Mouse (Mus musculus): ENCODE data around the gene Olfr1426. TPM values are rescaled to one million over a fixed set of nuclear protein-coding genes. Genes with fewer than 3 reads are reported as not detected.

The Olfr1426 gene
- total and polyA plus RNA-seq, 3 experiments, result not detected

- WGBS, result 40% methylated on average over 2 of the region's 2 CpGs
- Histone ChIP-seq H3K27ac (no peak within 1 kb of the TSS), H3K4me3 (no peak within 1 kb of the TSS), H3K79me2 (replicated peaks; ENCODE audit: control insufficient read depth, insufficient read depth, low read length) (no peaks in the 10 kb centered on the region), H3K4me1 (ENCODE audit: control insufficient read depth, insufficient read depth, low read length) (no peaks in the 10 kb centered on the region), H3K36me3 (ENCODE audit: control insufficient read depth, insufficient read depth, low read length) (no peaks in the 10 kb centered on the region), H3K27me3 (ENCODE audit: control insufficient read depth, insufficient read depth, low read length) (no peaks in the 10 kb centered on the region), H3K9ac (ENCODE audit: low read depth, low read length) (no peak within 1 kb of the TSS)
- intact Hi-C loops (cut with DNase I), result no loop called here
- no peak for DNase-seq
- TF ChIP-seq CTCF (IDR thresholded peaks at IDR 0.05), result no peak
- TF ChIP-seq POLR2A (IDR thresholded peaks at IDR 0.05; ENCODE audit: insufficient read depth, low read depth, low read length), result no peak
- TF ChIP-seq EP300 (IDR thresholded peaks at IDR 0.05; ENCODE audit: insufficient read depth, low read depth, low read length), result no peak
Measured at GRCm38 (mm10) chr19:12041217-12041616, 50.6 kb downstream of the Olfr1426 start, which contains the start of gene Olfr1423. Gene Olfr1423 (minus strand): TSS chr19:12041317.

- no peak overlapping the region for H3K27ac ChIP-seq
- no peaks in the 10 kb centered on the region for H3K27me3 ChIP-seq (ENCODE audit: control insufficient read depth, insufficient read depth, low read length)
- H3K4me3 ChIP-seq, result no peak overlapping the region
- no peaks in the 10 kb centered on the region for H3K79me2 ChIP-seq (replicated peaks; ENCODE audit: control insufficient read depth, insufficient read depth, low read length)
- H3K36me3 ChIP-seq (ENCODE audit: control insufficient read depth, insufficient read depth, low read length), result no peaks in the 10 kb centered on the region
- intact Hi-C loops (cut with DNase I), result no loop called here
- DNase-seq, result no peak
- H3K9ac ChIP-seq (ENCODE audit: low read depth, low read length), result no peak overlapping the region
- no peaks in the 10 kb centered on the region for H3K4me1 ChIP-seq (ENCODE audit: control insufficient read depth, insufficient read depth, low read length)
- no peak for TF ChIP-seq CTCF (IDR thresholded peaks at IDR 0.05)
Measured at GRCm38 (mm10) chr19:12037727-12038126, 54.1 kb downstream of the Olfr1426 start.

Other genes with a start within 250 kb of the Olfr1426 start
- gene Olfr1418, start 230.9 kb downstream of the Olfr1426 start, total RNA-seq (2021), result not detected
- not detected in 2 replicates for gene Olfr1418, start 230.9 kb downstream of the Olfr1426 start, polyA plus RNA-seq (2012; rRNA removed)
- not detected for gene Olfr1419, start 216.9 kb downstream of the Olfr1426 start, total RNA-seq (2021)
- not detected in 2 replicates for gene Olfr1419, start 216.9 kb downstream of the Olfr1426 start, polyA plus RNA-seq (2012; rRNA removed)
- gene Olfr1420, start 205.4 kb downstream of the Olfr1426 start, total RNA-seq (2021), result not detected
- gene Olfr1420, start 205.4 kb downstream of the Olfr1426 start, polyA plus RNA-seq (2012; rRNA removed), result not detected in 2 replicates
- 10 to 100 TPM; 28.6 to 32.7 TPM for gene Patl1, start 179.6 kb downstream of the Olfr1426 start, total RNA-seq (2021)
- gene Patl1, start 179.6 kb downstream of the Olfr1426 start, polyA plus RNA-seq (2012; rRNA removed), result 19.3 and 23.2 TPM in 2 replicates
- 10 to 100 TPM; 81.7 to 95.1 TPM for gene Osbp, start 126.1 kb downstream of the Olfr1426 start, total RNA-seq (2021)
- 33.8 and 57.2 TPM in 2 replicates for gene Osbp, start 126.1 kb downstream of the Olfr1426 start, polyA plus RNA-seq (2012; rRNA removed)
- gene Olfr1423, start 50.7 kb downstream of the Olfr1426 start, total RNA-seq (2021), result not detected
- gene Olfr1423, start 50.7 kb downstream of the Olfr1426 start, polyA plus RNA-seq (2012; rRNA removed), result not detected in 2 replicates
- gene Olfr1424, start 29.3 kb downstream of the Olfr1426 start, total RNA-seq (2021), result not detected
- gene Olfr1424, start 29.3 kb downstream of the Olfr1426 start, polyA plus RNA-seq (2012; rRNA removed), result not detected in 2 replicates
- not detected for gene Olfr1425, start 14.3 kb downstream of the Olfr1426 start, total RNA-seq (2021)
- not detected in 2 replicates for gene Olfr1425, start 14.3 kb downstream of the Olfr1426 start, polyA plus RNA-seq (2012; rRNA removed)
- not detected for gene Olfr1427, start 11.3 kb upstream of the Olfr1426 start, total RNA-seq (2021)
- not detected in 2 replicates for gene Olfr1427, start 11.3 kb upstream of the Olfr1426 start, polyA plus RNA-seq (2012; rRNA removed)
- not detected for gene Olfr1428, start 23.9 kb upstream of the Olfr1426 start, total RNA-seq (2021)
- gene Olfr1428, start 23.9 kb upstream of the Olfr1426 start, polyA plus RNA-seq (2012; rRNA removed), result not detected in 2 replicates
- not detected for gene Olfr76, start 31.2 kb upstream of the Olfr1426 start, total RNA-seq (2021)
- not detected in 2 replicates for gene Olfr76, start 31.2 kb upstream of the Olfr1426 start, polyA plus RNA-seq (2012; rRNA removed)
- not detected for gene Olfr1555-ps1, start 78.1 kb upstream of the Olfr1426 start, total RNA-seq (2021)
- gene Olfr1555-ps1, start 78.1 kb upstream of the Olfr1426 start, polyA plus RNA-seq (2012; rRNA removed), result not detected in 2 replicates
- gene Olfr1431, start 108.6 kb upstream of the Olfr1426 start, total RNA-seq (2021), result not detected
- gene Olfr1431, start 108.6 kb upstream of the Olfr1426 start, polyA plus RNA-seq (2012; rRNA removed), result not detected in 2 replicates
- not detected for gene Olfr1432, start 140.6 kb upstream of the Olfr1426 start, total RNA-seq (2021)
- gene Olfr1432, start 140.6 kb upstream of the Olfr1426 start, polyA plus RNA-seq (2012; rRNA removed), result not detected in 2 replicates
- gene Olfr262, start 149.6 kb upstream of the Olfr1426 start, total RNA-seq (2021), result not detected
- gene Olfr262, start 149.6 kb upstream of the Olfr1426 start, polyA plus RNA-seq (2012; rRNA removed), result not detected in 2 replicates
- gene Olfr235, start 169.0 kb upstream of the Olfr1426 start, total RNA-seq (2021), result not detected
- gene Olfr235, start 169.0 kb upstream of the Olfr1426 start, polyA plus RNA-seq (2012; rRNA removed), result not detected in 2 replicates
- not detected for gene Olfr1434, start 187.8 kb upstream of the Olfr1426 start, total RNA-seq (2021)
- not detected in 2 replicates for gene Olfr1434, start 187.8 kb upstream of the Olfr1426 start, polyA plus RNA-seq (2012; rRNA removed)
- not detected for gene Olfr1436, start 207.1 kb upstream of the Olfr1426 start, total RNA-seq (2021)
- not detected in 2 replicates for gene Olfr1436, start 207.1 kb upstream of the Olfr1426 start, polyA plus RNA-seq (2012; rRNA removed)
- not detected for gene Olfr1437, start 233.1 kb upstream of the Olfr1426 start, total RNA-seq (2021)
- gene Olfr1437, start 233.1 kb upstream of the Olfr1426 start, polyA plus RNA-seq (2012; rRNA removed), result not detected in 2 replicates
- not detected for gene Olfr1438-ps1, start 243.9 kb upstream of the Olfr1426 start, total RNA-seq (2021)
- gene Olfr1438-ps1, start 243.9 kb upstream of the Olfr1426 start, polyA plus RNA-seq (2012; rRNA removed), result not detected in 2 replicates